Mouse (Mus musculus) neural tube, postnatal 0 days (tissue): Measurements from ENCODE around the gene Pdgfc. TPM values are rescaled to one million over a fixed set of nuclear protein-coding genes. Genes with fewer than 3 reads are reported as not detected.

ENCODE experiments used
- polyA plus RNA-seq: library from polyadenylated mRNA; unstranded; fragments of >200 nt; fragmentation: Nextera tagmentation; extraction: Ambion mirVana; gene quantifications from 2 replicates; pipeline ENCODE4 v1.2.1, GENCODE M21; 2015

Gene Pdgfc
- polyA plus RNA-seq, result 3.9 and 4.8 TPM in 2 replicates

GRCm38 (mm10) chr3:81036151-81036553, at the start of gene Pdgfc:
Gene Pdgfc, plus strand, starts transcription at chr3:81036416.

Other genes with a start within 250 kb of the Pdgfc start
- 169 and 195 TPM in 2 replicates for gene Gria2, start 233.6 kb upstream of the Pdgfc start, polyA plus RNA-seq
- 102 and 116 TPM in 2 replicates for gene Glrb, start 122.8 kb upstream of the Pdgfc start, polyA plus RNA-seq